Mouse (Mus musculus): ENCODE results near the gene Fchsd2.

DNA sequence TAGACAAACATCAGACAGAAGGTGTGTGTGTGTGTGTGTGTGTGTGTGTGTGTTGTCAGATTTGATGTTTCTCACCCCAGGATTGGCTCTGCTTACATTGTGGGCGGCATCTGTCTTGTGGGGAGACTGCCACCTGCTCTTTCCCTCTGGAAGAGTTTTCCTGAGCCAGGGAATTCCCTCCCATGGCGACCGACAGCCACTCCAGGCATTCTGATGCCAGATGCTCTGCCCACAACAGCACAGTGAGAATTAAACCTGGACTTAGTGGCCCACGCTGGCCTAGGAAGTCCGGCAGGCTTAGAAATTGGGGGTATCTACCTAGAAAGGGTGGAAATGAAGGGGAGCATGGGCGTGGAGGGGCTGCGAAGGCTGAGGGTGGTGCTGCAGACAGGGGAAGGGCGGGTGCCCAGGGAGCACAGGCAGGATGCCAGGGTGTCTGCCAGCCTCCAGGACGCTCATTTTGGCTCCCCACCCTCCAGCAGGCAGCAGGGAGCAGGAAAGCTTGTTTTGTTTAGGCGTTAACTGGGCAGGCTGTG lies 8.6 kb downstream of the Fchsd2 start:
- TF ChIP-seq CTCF (IDR thresholded peaks at IDR 0.05; ENCODE audit: low read depth, low read length) (no peak), POLR2A (IDR thresholded peaks at IDR 0.05; ENCODE audit: borderline replicate concordance, low read depth, low read length) (no peak)

Data from bone marrow macrophage, adult 2 months (primary cell).